ENCODE assay signal across 8 mouse cellular contexts in genomic region chr13:45538532-45539204, GRCm38 (mm10). TPM values are rescaled to one million over a fixed set of nuclear protein-coding genes. Genes with fewer than 3 reads are reported as not detected.
A peak's percentile ranks its signal among the peaks of the same experiment; 100 is the strongest.
DNase-seq lines count a peak whose midpoint lies in the region; ATAC-seq and TF ChIP-seq lines count a peak whose summit lies in the region.

No protein-coding gene starts in this region.

- no peak overlapping the region for H3K9ac ChIP-seq in ES-Bruce4 (ENCODE audit: low read depth, poor library complexity, severe bottlenecking)
- peak overlapping the region; percentile 63 for H3K9ac ChIP-seq in forebrain, embryonic 13.5 days
- H3K9ac ChIP-seq in heart, embryonic 15.5 days = peak overlapping the region; percentile 46
- H3K9ac ChIP-seq in kidney, postnatal 0 days (ENCODE audit: low read depth, low read length) = 0 out of 2 replicates have a peak overlapping the region, but pooled peaks have one; percentile 35
- H3K9ac ChIP-seq in liver, adult 2 months (ENCODE audit: low read depth, low read length) = no peak overlapping the region

- no peak for TF ChIP-seq EP300 in ES-Bruce4 (IDR thresholded peaks at IDR 0.05; ENCODE audit: insufficient read depth, low read depth, low read length)

- H3K4me1 ChIP-seq in ES-Bruce4 (ENCODE audit: control insufficient read depth, insufficient read depth, low read length) = no peaks in the 10 kb centered on the region
- H3K4me1 ChIP-seq in forebrain, embryonic 13.5 days = peaks cover 11% of the 10 kb centered on the region
- peaks cover 54% of the 10 kb centered on the region for H3K4me1 ChIP-seq in heart, embryonic 15.5 days (replicated peaks)
- H3K4me1 ChIP-seq in kidney, postnatal 0 days (replicated peaks; ENCODE audit: insufficient read depth, low read length) = no peaks in the 10 kb centered on the region
- H3K4me1 ChIP-seq in liver, adult 2 months (ENCODE audit: control insufficient read depth, insufficient read depth, low read length) = no peaks in the 10 kb centered on the region

- no peaks in the 10 kb centered on the region for H3K36me3 ChIP-seq in ES-Bruce4 (ENCODE audit: control insufficient read depth, insufficient read depth, low read length, poor library complexity, severe bottlenecking)
- H3K36me3 ChIP-seq in forebrain, embryonic 13.5 days (ENCODE audit: poor library complexity, severe bottlenecking) = no peaks in the 10 kb centered on the region
- peaks cover 30% of the 10 kb centered on the region for H3K36me3 ChIP-seq in heart, embryonic 15.5 days
- no peaks in the 10 kb centered on the region for H3K36me3 ChIP-seq in kidney, postnatal 0 days (ENCODE audit: insufficient read depth, low read length)
- no peaks in the 10 kb centered on the region for H3K36me3 ChIP-seq in liver, adult 2 months (ENCODE audit: control insufficient read depth, insufficient read depth, low read length)

- peak; percentile 73 for TF ChIP-seq CTCF in ES-Bruce4 (IDR thresholded peaks at IDR 0.05; ENCODE audit: low read depth, low read length)
- TF ChIP-seq CTCF in kidney, postnatal 0 days (IDR thresholded peaks at IDR 0.05; ENCODE audit: low read depth) = peak; percentile 92
- TF ChIP-seq CTCF in liver, adult 2 months (IDR thresholded peaks at IDR 0.05; ENCODE audit: low read depth, low read length) = peak; percentile 54

- ATAC-seq in forebrain, embryonic 13.5 days = peak; percentile 95
- peak; percentile 60 for ATAC-seq in heart, embryonic 15.5 days (replicated peaks; ENCODE audit: insufficient number of reproducible peaks, insufficient read depth, low FRiP score, low read depth)
- peak; percentile 65 for ATAC-seq in kidney, postnatal 0 days (replicated peaks; ENCODE audit: low FRiP score, low read depth)

- no peak overlapping the region for H3K27ac ChIP-seq in ES-Bruce4 (ENCODE audit: insufficient read depth, low read length)
- peak overlapping the region; percentile 55; the same call in 1 of the 2 replicates for H3K27ac ChIP-seq in forebrain, embryonic 13.5 days
- peak overlapping the region; percentile 91 for H3K27ac ChIP-seq in heart, embryonic 15.5 days
- H3K27ac ChIP-seq in kidney, postnatal 0 days = no peak overlapping the region
- no peak overlapping the region for H3K27ac ChIP-seq in liver, adult 2 months (replicated peaks; ENCODE audit: insufficient read depth, low read depth, low read length)

- peak overlapping the region; percentile 67 for H3K4me2 ChIP-seq in forebrain, embryonic 13.5 days
- peak overlapping the region; percentile 70 for H3K4me2 ChIP-seq in heart, embryonic 15.5 days
- H3K4me2 ChIP-seq in kidney, postnatal 0 days (ENCODE audit: low read length) = peak overlapping the region; percentile 75

- no peaks in the 10 kb centered on the region for H3K27me3 ChIP-seq in ES-Bruce4 (ENCODE audit: control insufficient read depth, insufficient read depth, low read length, poor library complexity, severe bottlenecking)
- H3K27me3 ChIP-seq in forebrain, embryonic 13.5 days = no peaks in the 10 kb centered on the region
- H3K27me3 ChIP-seq in heart, embryonic 15.5 days = no peaks in the 10 kb centered on the region
- H3K27me3 ChIP-seq in kidney, postnatal 0 days (ENCODE audit: insufficient read depth, low read length) = no peaks in the 10 kb centered on the region
- H3K27me3 ChIP-seq in liver, adult 2 months (ENCODE audit: control insufficient read depth, insufficient read depth, low read length) = no peaks in the 10 kb centered on the region

- no peaks in the 10 kb centered on the region for H3K79me2 ChIP-seq in liver, adult 2 months (ENCODE audit: control insufficient read depth, insufficient read depth, low read length)

- H3K4me3 ChIP-seq in ES-Bruce4 (ENCODE audit: low read depth, low read length) = no peak overlapping the region
- H3K4me3 ChIP-seq in forebrain, embryonic 13.5 days = peak overlapping the region; percentile 39
- peak overlapping the region; percentile 42 for H3K4me3 ChIP-seq in heart, embryonic 15.5 days
- H3K4me3 ChIP-seq in kidney, postnatal 0 days (replicated peaks; ENCODE audit: low read depth, low read length) = peak overlapping the region; percentile 27
- H3K4me3 ChIP-seq in liver, adult 2 months (ENCODE audit: insufficient read depth, low read depth, low read length) = no peak overlapping the region

- TF ChIP-seq POLR2A in ES-Bruce4 (IDR thresholded peaks at IDR 0.05; ENCODE audit: insufficient read depth, low read length) = no peak
- TF ChIP-seq POLR2A in liver, adult 2 months (IDR thresholded peaks at IDR 0.05; ENCODE audit: extremely low read depth, insufficient read depth, low read length) = no peak

- peak; percentile 84 for DNase-seq in brain, embryonic 18.5 days (ENCODE audit: low read depth, low spot score)
- peak; percentile 96 for DNase-seq in kidney, postnatal 0 days (ENCODE audit: low spot score)
- DNase-seq in liver, adult 2 months (ENCODE audit: extremely low read depth, low read depth, low spot score) = no peak
- DNase-seq in naive thymus-derived CD4-positive, alpha-beta T cell, adult 2 months (ENCODE audit: low read depth) = peak; percentile 4
- DNase-seq in urinary bladder, postnatal 36 days (ENCODE audit: low spot score in 2 of 2) = peak; percentile 26 to 42

- H3K9me3 ChIP-seq in ES-Bruce4 (replicated peaks; ENCODE audit: control insufficient read depth, insufficient read depth, low read length, poor library complexity, severe bottlenecking) = no peaks in the 10 kb centered on the region
- no peaks in the 10 kb centered on the region for H3K9me3 ChIP-seq in forebrain, embryonic 13.5 days (replicated peaks)
- no peaks in the 10 kb centered on the region for H3K9me3 ChIP-seq in heart, embryonic 15.5 days (replicated peaks)
- H3K9me3 ChIP-seq in kidney, postnatal 0 days (replicated peaks; ENCODE audit: low read length) = no peaks in the 10 kb centered on the region

- WGBS in forebrain, embryonic 13.5 days = 28% methylated on average over 10 of the region's 10 CpGs
- WGBS in heart, embryonic 15.5 days = 10% methylated on average over 10 of the region's 10 CpGs
- WGBS in kidney, postnatal 0 days = 28% methylated on average over 10 of the region's 10 CpGs
- WGBS in liver, adult 2 months = 33% methylated on average over 10 of the region's 10 CpGs

RNA-seq across cellular contexts. Expression of gene Gmpr, which starts 31.4 kb away (rescaled TPM):
- polyA plus RNA-seq in ES-Bruce4 (2011; ENCODE audit: insufficient read depth, insufficient read length, low read depth, missing spikeins) = 6.9 and 7.6 TPM in 2 replicates
- polyA plus RNA-seq in forebrain, embryonic 13.5 days (2015; fragmentation: Nextera tagmentation; extraction: Ambion mirVana) = 14.0 and 17.2 TPM in 2 replicates
- polyA plus RNA-seq in heart, embryonic 15.5 days (2015; fragmentation: Nextera tagmentation; extraction: Ambion mirVana) = 180 and 185 TPM in 2 replicates
- polyA plus RNA-seq in kidney, postnatal 0 days (2015; fragmentation: Nextera tagmentation; extraction: Ambion mirVana) = 72.5 and 79.0 TPM in 2 replicates
- 0.74 and 1.1 TPM in 2 replicates for total RNA-seq in liver, adult 2 months (2014; rRNA removed)
- polyA plus RNA-seq in liver, adult 2 months (2012; rRNA removed) = 1.5 and 2.2 TPM in 2 replicates

Comparison
In these comparisons a context has a peak if more than half of its experiments do, and no peak if none do; other contexts are left out.
1. H3K27ac ChIP-seq: peak in forebrain, embryonic 13.5 days (single experiment) and heart, embryonic 15.5 days (single experiment); none in ES-Bruce4 (single experiment), kidney, postnatal 0 days (single experiment) and liver, adult 2 months (single experiment).
2. H3K4me3 ChIP-seq: peak in forebrain, embryonic 13.5 days (single experiment), heart, embryonic 15.5 days (single experiment) and kidney, postnatal 0 days (single experiment); none in ES-Bruce4 (single experiment) and liver, adult 2 months (single experiment).
3. H3K9ac ChIP-seq: peak in forebrain, embryonic 13.5 days (single experiment), heart, embryonic 15.5 days (single experiment) and kidney, postnatal 0 days (single experiment); none in ES-Bruce4 (single experiment) and liver, adult 2 months (single experiment).
4. Peak in every context shown above with its lines, with median percentiles within 50 percentile points of each other: CTCF ChIP-seq, ATAC-seq and H3K4me2 ChIP-seq.